Mouse (Mus musculus) liver, embryonic 15.5 days (tissue): ENCODE results near the gene Pcsk1n. TPM values are rescaled to one million over a fixed set of nuclear protein-coding genes. Genes with fewer than 3 reads are reported as not detected.

Source experiments
- polyA plus RNA-seq: library from polyadenylated mRNA; unstranded; fragments of >200 nt; fragmentation: Nextera tagmentation; extraction: Ambion mirVana; gene quantifications from 2 replicates; pipeline ENCODE4 v1.2.1, GENCODE M21; 2015

Pcsk1n gene
- polyA plus RNA-seq, 1 experiment from 2014 or later = 0.18 TPM

Other genes with a start within 250 kb of the Pcsk1n start
- gene Plp2, start 248.4 kb upstream of the Pcsk1n start, polyA plus RNA-seq = 27.5 and 28.8 TPM in 2 replicates
- 0.09 and 0.12 TPM in 2 replicates for gene Magix, start 238.6 kb upstream of the Pcsk1n start, polyA plus RNA-seq
- gene Gpkow, start 222.7 kb upstream of the Pcsk1n start, polyA plus RNA-seq = 13.3 and 14.1 TPM in 2 replicates
- 16.0 and 17.5 TPM in 2 replicates for gene Wdr45, start 205.5 kb upstream of the Pcsk1n start, polyA plus RNA-seq
- 0.31 TPM in 1 of 2 replicates, not detected in the other for gene Gm45208, start 197.6 kb upstream of the Pcsk1n start, polyA plus RNA-seq
- 5.6 and 5.8 TPM in 2 replicates for gene Praf2, start 191.4 kb upstream of the Pcsk1n start, polyA plus RNA-seq
- 0.92 and 1.5 TPM in 2 replicates for gene Ccdc120, start 168.9 kb upstream of the Pcsk1n start, polyA plus RNA-seq
- 9.2 and 11.8 TPM in 2 replicates for gene Tfe3, start 157.3 kb upstream of the Pcsk1n start, polyA plus RNA-seq
- gene Gripap1, start 130.1 kb upstream of the Pcsk1n start, polyA plus RNA-seq = 25.5 and 27.4 TPM in 2 replicates
- 0.18 and 0.37 TPM in 2 replicates for gene Kcnd1, start 97.5 kb upstream of the Pcsk1n start, polyA plus RNA-seq
- 44.9 and 54.4 TPM in 2 replicates for gene Otud5, start 78.5 kb upstream of the Pcsk1n start, polyA plus RNA-seq
- gene Pim2, start 41.6 kb upstream of the Pcsk1n start, polyA plus RNA-seq = 3.5 TPM in 2 replicates
- 14.3 and 17.5 TPM in 2 replicates for gene Slc35a2, start 35.8 kb upstream of the Pcsk1n start, polyA plus RNA-seq
- 38.1 and 39.7 TPM in 2 replicates for gene Pqbp1, start 20.6 kb upstream of the Pcsk1n start, polyA plus RNA-seq
- 94.8 and 102 TPM in 2 replicates for gene Timm17b, start 20.5 kb upstream of the Pcsk1n start, polyA plus RNA-seq
- gene Gm10491, start 12.0 kb upstream of the Pcsk1n start, polyA plus RNA-seq = not detected in 2 replicates
- gene Gm10490, start 10.3 kb upstream of the Pcsk1n start, polyA plus RNA-seq = not detected in 2 replicates
- not detected in 2 replicates for gene Eras, start 8.8 kb downstream of the Pcsk1n start, polyA plus RNA-seq
- 10.7 and 12.1 TPM in 2 replicates for gene Hdac6, start 28.1 kb downstream of the Pcsk1n start, polyA plus RNA-seq
- gene Gata1, start 58.2 kb downstream of the Pcsk1n start, polyA plus RNA-seq = 117 and 126 TPM in 2 replicates
- gene Glod5, start 98.7 kb downstream of the Pcsk1n start, polyA plus RNA-seq = 0.26 and 0.36 TPM in 2 replicates
- 31.4 and 33.0 TPM in 2 replicates for gene Suv39h1, start 154.9 kb downstream of the Pcsk1n start, polyA plus RNA-seq
- gene Was, start 170.7 kb downstream of the Pcsk1n start, polyA plus RNA-seq = 2.1 and 2.2 TPM in 2 replicates
- gene Wdr13, start 213.1 kb downstream of the Pcsk1n start, polyA plus RNA-seq = 6.0 and 6.2 TPM in 2 replicates
- 228 and 253 TPM in 2 replicates for gene Rbm3, start 226.1 kb downstream of the Pcsk1n start, polyA plus RNA-seq